Mouse (Mus musculus) intestine, embryonic 14.5 days (tissue): Measurements from ENCODE around the gene Bricd5. TPM values are rescaled to one million over a fixed set of nuclear protein-coding genes. Genes with fewer than 3 reads are reported as not detected.
A peak's percentile ranks its signal among the peaks of the same experiment; 100 is the strongest.

Source experiments
- ATAC-seq: fragments of 200-750 bp; cut with Nextera tagmentation; replicated peaks from 2 replicates; pipeline ENCODE4 v1.8.0; 2017; ENCODE audit warnings: low read depth, moderate number of reproducible peaks, moderate TSS enrichment, moderate library complexity; ENCODE audit not compliant: low FRiP score, low TSS enrichment
- DNase-seq: peaks from one replicate; pipeline ENCODE4 v3.0.0-alpha.2; 2018; ENCODE audit warnings: low spot score
- H3K27ac ChIP-seq: fragments of 300-500 bp; sonication (generic); 2 replicates; pipeline ENCODE4 v1.5.1; 2014; ENCODE audit warnings: low read depth, mild to moderate bottlenecking, control low read depth
- H3K27me3 ChIP-seq: fragments of 300-500 bp; sonication (generic); replicated peaks from 2 replicates; pipeline ENCODE4 v1.6.1; 2014; ENCODE audit warnings: low read length, control low read depth; ENCODE audit not compliant: control insufficient read depth, insufficient read depth
- H3K36me3 ChIP-seq: fragments of 300-500 bp; sonication (generic); 2 replicates; pipeline ENCODE4 v1.6.1; 2014; ENCODE audit warnings: low read length, control low read depth; ENCODE audit not compliant: control insufficient read depth, insufficient read depth
- H3K4me1 ChIP-seq: fragments of 300-500 bp; sonication (generic); replicated peaks from 2 replicates; pipeline ENCODE4 v1.6.1; 2014; ENCODE audit warnings: low read length, control low read depth, mixed read lengths; ENCODE audit not compliant: control insufficient read depth, insufficient read depth
- H3K4me2 ChIP-seq: fragments of 300-500 bp; sonication (generic); 2 replicates; pipeline ENCODE4 v1.6.1; 2014; ENCODE audit warnings: low read length
- H3K4me3 ChIP-seq: fragments of 300-500 bp; sonication (generic); 2 replicates; pipeline ENCODE4 v1.5.1; 2014; ENCODE audit warnings: low read depth, low read length, control low read depth, mixed read lengths
- H3K9ac ChIP-seq: fragments of 300-500 bp; sonication (generic); 2 replicates; pipeline ENCODE4 v1.6.1; 2014; ENCODE audit warnings: mild to moderate bottlenecking, low read length
- H3K9me3 ChIP-seq: fragments of 300-500 bp; sonication (generic); 2 replicates; pipeline ENCODE4 v1.6.1; 2016; ENCODE audit warnings: low read length, control low read depth; ENCODE audit not compliant: control insufficient read depth
- WGBS: fragments of 180-500 bp; shearing (Covaris S2); extraction: QIAGEN DNeasy Blood & Tissue Kit; methylation state at CpG from one replicate; pipeline ENCODE4 v1.1.7; 2014; 5-methylcytosine and 5-hydroxymethylcytosine counted together
- polyA plus RNA-seq: library from polyadenylated mRNA; unstranded; fragments of >200 nt; fragmentation: Nextera tagmentation; extraction: Ambion mirVana; gene quantifications from 2 replicates; pipeline ENCODE4 v1.2.1, GENCODE M21; 2014

Bricd5 gene
- polyA plus RNA-seq, 1 experiment from 2014 or later, result 0.53 TPM

GRCm38 (mm10) chr17:24477053-24477984 is 3.6 kb downstream of the Bricd5 start:
- Histone ChIP-seq H3K9ac (peak overlapping the region; percentile 84), H3K27me3 (no peaks in the 10 kb centered on the region), H3K4me2 (peak overlapping the region; percentile 72), H3K4me3 (peak overlapping the region; percentile 93), H3K4me1 (peaks cover 22% of the 10 kb centered on the region), H3K27ac (no peak overlapping the region), H3K9me3 (no peaks in the 10 kb centered on the region), H3K36me3 (peaks cover 44% of the 10 kb centered on the region)
- ATAC-seq, result no peak
- WGBS, result 93% methylated on average over 20 of the region's 20 CpGs
- no peak for DNase-seq

DNA sequence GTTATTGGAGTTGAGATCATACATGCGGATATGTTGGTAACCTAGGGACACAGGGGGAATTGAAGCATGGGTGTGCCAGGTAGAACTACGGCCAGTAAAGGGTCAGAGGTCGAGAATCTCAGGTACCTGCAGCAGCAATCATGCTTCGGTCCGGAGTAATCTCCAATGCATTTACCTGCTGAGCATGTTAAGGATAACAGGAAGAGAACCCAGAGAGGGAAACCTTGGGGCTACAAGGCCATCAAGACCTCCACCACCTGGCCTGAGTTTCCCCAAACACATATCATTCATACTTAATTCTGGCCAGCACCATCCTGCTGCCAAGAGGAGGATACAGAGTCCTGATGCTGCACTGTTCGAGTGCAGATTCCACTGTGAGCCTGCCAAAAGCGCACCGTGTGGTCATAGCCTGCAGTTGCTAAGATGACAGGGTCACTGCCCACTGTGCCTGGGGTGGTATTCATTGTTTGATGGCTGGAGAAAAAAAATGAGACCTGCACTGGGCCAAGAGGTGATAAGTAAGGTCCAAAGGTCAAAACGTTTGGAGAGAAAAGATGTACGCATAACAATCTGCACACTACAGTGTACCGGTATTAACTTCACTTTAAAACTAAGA is 4.4 kb downstream of the Bricd5 start:
- ATAC-seq (peak; percentile 36), DNase-seq (no peak)
- Histone ChIP-seq H3K27me3 (no peaks in the 10 kb centered on the region), H3K4me3 (peak overlapping the region; percentile 93), H3K4me2 (peak overlapping the region; percentile 72), H3K4me1 (peaks cover 14% of the 10 kb centered on the region; the same call in 1 of the 2 replicates), H3K36me3 (peaks cover 39% of the 10 kb centered on the region), H3K9ac (peak overlapping the region; percentile 84), H3K9me3 (no peaks in the 10 kb centered on the region), H3K27ac (0 out of 2 replicates have a peak overlapping the region, but pooled peaks have one; percentile 93)
- 42% methylated on average over 11 of the region's 11 CpGs for WGBS

DNA sequence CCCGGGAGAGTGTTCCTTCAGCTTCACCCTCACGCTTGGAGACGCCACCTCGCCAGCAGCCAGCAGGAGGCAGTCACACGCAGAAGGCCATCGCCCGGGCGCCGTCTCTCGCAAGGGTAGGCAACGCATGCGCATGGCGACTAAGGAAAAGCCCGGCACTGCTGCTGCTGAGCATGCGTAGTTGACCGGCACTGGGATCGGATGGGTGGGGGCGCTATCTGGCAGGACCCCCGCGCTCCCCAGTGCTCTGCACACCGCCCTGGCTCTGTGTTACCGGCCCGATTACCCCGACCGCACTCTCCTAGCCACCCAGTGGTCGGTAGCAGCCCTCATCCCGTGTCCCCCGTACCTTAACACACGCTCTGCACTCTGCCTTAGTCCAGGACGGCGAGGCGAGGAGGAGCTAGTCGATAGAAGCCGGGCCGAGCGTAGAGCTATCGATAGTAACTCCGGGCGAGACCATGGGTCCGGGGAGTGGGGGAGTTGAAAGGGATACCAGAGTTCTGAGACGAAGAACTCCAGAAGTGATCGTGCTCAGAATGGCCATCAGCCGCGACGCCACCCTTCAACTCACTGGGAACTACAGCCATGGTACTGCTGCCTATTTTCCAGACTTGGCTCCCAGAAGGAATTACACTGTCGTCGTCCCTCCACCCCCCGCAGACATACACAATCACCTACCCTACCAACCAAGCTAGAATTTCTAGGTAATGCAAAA is 5.1 kb downstream of the Bricd5 start, which contains the start of gene Mlst8:
Gene Mlst8, minus strand, starts transcription at position 416 of the 718 bp plus-strand sequence.
- Histone ChIP-seq H3K4me3 (peak within 1 kb of the TSS; percentile 93), H3K27ac (peak within 1 kb of the TSS; percentile 93), H3K9me3 (no peaks in the 10 kb centered on the region), H3K4me2 (peak within 1 kb of the TSS; percentile 72), H3K36me3 (peaks cover 37% of the 10 kb centered on the region), H3K4me1 (peaks cover 14% of the 10 kb centered on the region; the same call in 1 of the 2 replicates), H3K9ac (peak within 1 kb of the TSS; percentile 84), H3K27me3 (no peaks in the 10 kb centered on the region)
- DNase-seq (peak; percentile 98), ATAC-seq (peak; percentile 94)
- WGBS, result under 1% methylated on average over 48 of the region's 48 CpGs

- peaks cover 31% of the 10 kb centered on the region for H3K36me3 ChIP-seq
- WGBS, result 19% methylated on average over 1 of the region's 1 CpGs
- no peak overlapping the region; the same call in 1 of the 2 replicates for H3K9ac ChIP-seq
- no peaks in the 10 kb centered on the region for H3K27me3 ChIP-seq
- no peak for DNase-seq
- peak overlapping the region; percentile 93 for H3K4me3 ChIP-seq
- no peak overlapping the region; the same call in 1 of the 2 replicates for H3K27ac ChIP-seq
- peaks cover 14% of the 10 kb centered on the region; the same call in 1 of the 2 replicates for H3K4me1 ChIP-seq
- no peak for ATAC-seq
- no peaks in the 10 kb centered on the region for H3K9me3 ChIP-seq
- H3K4me2 ChIP-seq, result peak overlapping the region; percentile 72
Observed at GRCm38 (mm10) chr17:24479431-24479830, 5.7 kb downstream of the Bricd5 start.

- Histone ChIP-seq H3K9ac (no peak overlapping the region), H3K4me3 (no peak overlapping the region), H3K36me3 (peaks cover 22% of the 10 kb centered on the region), H3K9me3 (no peaks in the 10 kb centered on the region), H3K4me1 (peaks cover 14% of the 10 kb centered on the region; the same call in 1 of the 2 replicates), H3K27ac (peak overlapping the region; percentile 30), H3K4me2 (no peak overlapping the region), H3K27me3 (no peaks in the 10 kb centered on the region)
- ATAC-seq (no peak), DNase-seq (no peak)
- WGBS, result 40% methylated on average over 3 of the region's 3 CpGs
Observed at GRCm38 (mm10) chr17:24480201-24480826, 6.6 kb downstream of the Bricd5 start.

DNA sequence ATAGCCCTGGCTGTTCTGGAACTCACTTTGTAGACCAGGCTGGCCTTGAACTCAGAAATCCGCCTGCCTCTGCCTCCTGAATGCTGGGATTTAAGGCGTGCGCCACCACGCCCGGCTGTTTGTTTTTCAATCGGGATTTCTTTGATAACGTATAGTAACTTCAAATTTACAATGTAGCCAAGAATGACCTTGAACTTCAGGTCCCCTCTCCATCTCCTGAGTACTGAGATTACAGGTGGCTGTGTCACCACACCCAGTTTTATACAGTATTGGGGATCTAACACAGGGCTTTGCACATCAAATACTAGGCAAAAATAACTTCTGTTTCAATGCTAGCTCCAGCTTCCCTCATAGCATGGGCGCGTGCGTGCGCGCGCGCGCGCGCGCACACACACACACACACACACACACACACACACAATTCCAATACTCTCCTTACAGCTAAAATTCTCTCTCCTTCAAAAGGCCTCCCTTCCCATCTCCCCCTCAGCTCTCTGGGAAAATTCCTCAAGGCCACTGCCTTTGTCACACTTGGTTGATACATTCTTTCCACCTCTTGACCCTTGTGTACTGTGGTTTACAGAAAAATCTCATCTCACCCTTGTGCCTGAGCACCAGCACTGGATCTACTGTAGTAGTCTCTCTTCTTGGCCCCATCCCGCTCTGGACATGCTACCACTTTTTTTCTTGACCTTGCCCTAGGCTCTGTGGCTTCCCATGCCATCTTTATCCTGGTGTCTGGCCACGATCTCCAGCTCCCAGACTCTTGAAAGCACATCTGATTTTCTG is 7.5 kb downstream of the Bricd5 start:
- DNase-seq, result no peak
- ATAC-seq, result no peak
- no peaks in the 10 kb centered on the region for H3K27me3 ChIP-seq
- no peak overlapping the region for H3K27ac ChIP-seq
- H3K4me1 ChIP-seq, result peaks cover 14% of the 10 kb centered on the region; the same call in 1 of the 2 replicates
- no peak overlapping the region for H3K4me3 ChIP-seq
- no peak overlapping the region for H3K9ac ChIP-seq
- no peak overlapping the region for H3K4me2 ChIP-seq
- no peaks in the 10 kb centered on the region for H3K9me3 ChIP-seq
- peaks cover 13% of the 10 kb centered on the region for H3K36me3 ChIP-seq
- 90% methylated on average over 20 of the region's 20 CpGs for WGBS

GRCm38 (mm10) chr17:24483495-24483894 is 9.8 kb downstream of the Bricd5 start:
- Histone ChIP-seq H3K9ac (no peak overlapping the region), H3K27me3 (peaks cover 16% of the 10 kb centered on the region), H3K4me1 (peaks cover 7% of the 10 kb centered on the region; the same call in 1 of the 2 replicates), H3K4me3 (no peak overlapping the region), H3K4me2 (no peak overlapping the region), H3K36me3 (no peaks in the 10 kb centered on the region), H3K9me3 (no peaks in the 10 kb centered on the region), H3K27ac (no peak overlapping the region)
- no peak for ATAC-seq
- no peak for DNase-seq
- WGBS, result 84% methylated on average over 3 of the region's 3 CpGs
